Mouse (Mus musculus): Measurements from ENCODE around the gene Ufc1. TPM values are rescaled to one million over a fixed set of nuclear protein-coding genes. Genes with fewer than 3 reads are reported as not detected.

The Ufc1 gene
- 10 to 100 TPM; 48.0 to 48.5 TPM for total RNA-seq (2023)

DNA sequence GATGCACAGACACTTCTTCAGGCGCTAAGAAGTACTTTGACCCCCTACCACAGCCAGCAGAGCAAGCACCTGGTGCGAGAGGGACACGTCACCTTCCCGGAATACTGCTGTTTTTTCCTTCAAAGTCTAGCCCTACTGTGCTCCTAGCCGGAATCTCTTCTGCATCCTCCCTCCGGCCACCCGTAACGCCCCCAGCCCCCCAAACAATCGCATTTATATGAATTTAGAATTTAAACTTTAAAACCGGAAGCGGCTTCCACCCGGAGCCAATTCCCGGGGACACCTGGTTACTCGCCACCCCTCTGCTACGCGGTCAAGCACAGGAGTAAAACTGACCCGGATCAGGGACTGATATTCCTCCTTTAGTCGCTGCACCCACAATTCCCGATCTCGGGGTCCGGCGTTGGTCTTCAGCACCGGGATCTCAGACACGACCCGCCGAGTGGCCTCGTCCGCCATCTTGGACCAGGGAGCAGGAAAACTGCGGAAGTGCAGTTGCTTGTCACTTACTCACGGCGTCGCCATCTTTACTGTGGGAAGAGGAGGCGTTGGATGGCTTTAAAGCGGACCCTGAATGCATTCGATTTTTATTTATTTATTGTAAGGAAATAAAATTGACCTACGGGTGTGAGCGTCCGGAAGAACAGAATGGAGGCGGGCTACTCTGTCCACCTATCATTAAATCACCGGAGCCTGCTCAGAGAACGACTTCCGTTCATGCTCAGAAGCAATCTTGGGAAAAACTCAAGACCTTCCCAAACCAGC, at the start of gene Ufc1:
TSS of gene Ufc1 (minus strand) at position 727 of the 765 bp plus-strand sequence.

DNA sequence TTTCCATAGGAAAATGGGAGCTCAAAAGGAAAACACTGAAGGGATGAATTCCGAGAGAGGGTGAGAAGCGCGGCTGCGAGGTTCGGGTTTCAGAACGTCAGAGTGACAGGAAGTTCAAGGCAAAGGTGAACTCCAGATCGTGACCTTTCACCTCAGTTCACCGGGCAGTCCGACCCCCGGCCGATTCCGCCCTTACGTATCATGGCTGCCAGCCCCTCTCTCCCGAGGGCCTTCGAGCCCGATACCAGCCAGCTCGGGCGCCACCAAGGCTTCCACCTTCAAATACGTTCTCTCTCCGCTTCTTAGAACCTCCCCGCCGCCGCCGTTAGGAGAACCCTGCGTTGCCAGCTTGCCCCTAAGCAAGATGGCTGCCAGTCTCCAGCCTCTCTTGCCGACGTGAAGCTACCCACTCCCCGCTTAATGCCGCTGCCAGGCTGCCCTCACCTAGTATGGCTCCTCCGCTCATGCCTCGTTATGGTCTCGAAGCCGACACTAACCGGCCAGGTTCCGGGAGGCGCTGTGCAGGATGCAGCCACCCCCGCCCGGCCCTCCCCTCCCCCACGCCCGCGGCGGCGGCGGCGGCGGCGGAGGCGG, 34.1 kb upstream of the Ufc1 start, which contains the start of gene Dedd:
TSS of gene Dedd (plus strand) at position 307 of the 594 bp plus-strand sequence.

DNA sequence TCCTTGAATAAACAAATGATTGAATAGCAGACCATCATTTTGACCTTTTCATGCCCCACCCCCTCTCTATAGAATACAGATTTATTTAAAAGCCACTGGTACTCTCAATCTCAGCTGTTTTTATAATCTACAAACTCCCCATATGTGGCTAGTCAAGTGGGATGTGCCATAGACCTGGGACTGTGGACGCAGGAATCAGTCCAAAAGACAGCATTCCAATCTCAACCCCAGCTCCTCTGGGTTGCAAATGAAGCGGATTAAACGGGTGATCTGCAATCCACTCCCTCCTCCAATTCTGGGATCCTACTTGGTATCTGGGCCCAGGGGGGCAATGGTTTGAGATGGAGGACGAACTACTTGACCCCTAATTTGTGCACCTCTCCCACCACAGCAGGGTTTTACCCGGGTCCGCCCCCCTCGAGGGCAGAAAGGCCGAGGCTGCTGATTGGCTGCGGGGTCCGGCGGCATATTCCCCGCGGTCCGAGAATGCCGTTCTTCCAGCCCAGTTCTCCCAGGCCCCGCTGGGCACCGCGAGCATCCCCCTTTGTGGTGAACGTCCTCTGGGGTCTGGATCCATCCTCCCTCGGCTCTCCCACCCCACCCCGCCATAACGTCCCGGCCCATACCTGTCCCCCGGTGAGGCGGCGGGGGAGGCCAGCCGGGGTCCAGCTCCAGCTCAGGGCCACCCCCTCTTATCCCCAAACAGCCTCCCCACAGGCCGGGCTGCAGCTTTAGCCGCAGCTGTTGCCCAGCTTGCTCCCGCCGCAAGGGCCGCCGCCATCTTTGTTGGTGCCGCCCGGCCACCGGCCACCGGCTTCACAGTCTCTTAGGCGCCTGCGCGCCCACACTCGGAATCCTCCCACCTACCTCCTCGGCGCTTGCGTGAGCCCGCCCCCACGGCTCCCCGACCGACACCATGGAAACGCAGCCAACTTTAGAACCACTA, 7.4 kb downstream of the Ufc1 start, which contains the start of gene Usp21:
TSS of gene Usp21 (minus strand) at position 856 of the 946 bp plus-strand sequence.

DNA sequence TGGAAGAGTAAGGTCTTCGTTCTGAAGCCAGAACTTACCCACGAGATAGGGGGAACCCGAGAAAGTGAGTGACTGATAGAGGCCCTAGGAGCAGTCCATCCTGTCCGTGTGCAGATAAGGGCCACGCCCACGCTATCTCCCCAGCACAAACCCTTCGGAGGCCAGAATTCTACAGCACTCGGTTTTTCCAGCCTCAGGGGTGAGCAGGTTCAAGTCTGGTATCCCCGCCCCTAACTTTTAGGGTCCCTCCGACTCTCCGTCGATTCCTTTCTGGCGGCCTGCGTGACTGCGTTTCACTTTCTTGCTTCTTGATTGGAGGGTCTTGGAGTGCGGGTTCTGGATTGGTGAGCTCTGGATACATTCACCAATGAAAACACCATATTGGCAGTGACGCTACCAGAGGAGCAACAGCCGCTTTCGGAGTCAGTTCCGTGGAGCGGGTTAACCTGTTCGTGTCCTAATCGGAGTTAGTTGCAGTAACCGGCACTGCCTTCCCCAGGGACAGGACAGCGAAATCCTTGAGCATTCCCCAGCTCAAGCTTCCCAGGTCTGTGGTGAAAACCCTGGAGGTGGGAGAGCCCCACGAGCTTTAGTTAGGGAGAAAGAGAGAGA, 13.8 kb downstream of the Ufc1 start, which contains the start of gene Ppox:
TSS of gene Ppox (minus strand) at position 271 of the 612 bp plus-strand sequence.

DNA sequence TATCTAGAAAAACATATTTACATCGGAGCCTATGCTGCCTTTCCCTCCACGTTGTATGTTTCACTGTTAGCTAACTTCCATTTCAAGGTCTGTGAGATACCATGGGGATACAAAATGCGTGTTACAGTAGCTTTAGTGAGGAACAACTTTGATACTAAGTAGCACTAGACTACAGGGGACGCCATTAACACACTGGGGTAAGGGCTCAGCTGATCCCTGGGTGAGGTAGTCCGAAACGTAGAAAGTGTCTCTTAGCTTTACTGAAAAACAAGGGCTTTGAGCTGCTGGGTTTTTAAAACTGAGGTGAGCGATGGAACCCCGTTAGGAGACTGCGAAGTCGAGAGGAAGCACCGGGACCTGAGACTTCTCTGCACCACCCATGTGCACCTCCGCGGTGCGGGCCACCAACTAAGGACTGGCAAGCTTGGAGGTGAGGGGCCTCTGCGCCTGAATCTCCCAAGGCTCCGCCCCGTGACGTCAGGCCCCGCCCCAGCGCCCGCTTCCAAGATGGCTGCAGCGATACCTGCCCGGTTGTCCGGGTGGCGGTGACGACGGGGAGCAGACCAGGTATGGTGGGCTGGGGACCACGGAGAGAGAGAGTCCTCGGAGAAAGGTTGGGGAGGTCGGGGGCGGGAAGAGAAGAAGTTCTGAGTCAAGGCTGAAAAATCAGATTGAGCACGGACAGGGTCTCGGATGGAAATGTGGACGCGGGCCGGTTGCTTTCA, 24.8 kb downstream of the Ufc1 start, which contains the start of gene B4galt3:
TSS of gene B4galt3 (plus strand) at position 481 of the 725 bp plus-strand sequence.

DNA sequence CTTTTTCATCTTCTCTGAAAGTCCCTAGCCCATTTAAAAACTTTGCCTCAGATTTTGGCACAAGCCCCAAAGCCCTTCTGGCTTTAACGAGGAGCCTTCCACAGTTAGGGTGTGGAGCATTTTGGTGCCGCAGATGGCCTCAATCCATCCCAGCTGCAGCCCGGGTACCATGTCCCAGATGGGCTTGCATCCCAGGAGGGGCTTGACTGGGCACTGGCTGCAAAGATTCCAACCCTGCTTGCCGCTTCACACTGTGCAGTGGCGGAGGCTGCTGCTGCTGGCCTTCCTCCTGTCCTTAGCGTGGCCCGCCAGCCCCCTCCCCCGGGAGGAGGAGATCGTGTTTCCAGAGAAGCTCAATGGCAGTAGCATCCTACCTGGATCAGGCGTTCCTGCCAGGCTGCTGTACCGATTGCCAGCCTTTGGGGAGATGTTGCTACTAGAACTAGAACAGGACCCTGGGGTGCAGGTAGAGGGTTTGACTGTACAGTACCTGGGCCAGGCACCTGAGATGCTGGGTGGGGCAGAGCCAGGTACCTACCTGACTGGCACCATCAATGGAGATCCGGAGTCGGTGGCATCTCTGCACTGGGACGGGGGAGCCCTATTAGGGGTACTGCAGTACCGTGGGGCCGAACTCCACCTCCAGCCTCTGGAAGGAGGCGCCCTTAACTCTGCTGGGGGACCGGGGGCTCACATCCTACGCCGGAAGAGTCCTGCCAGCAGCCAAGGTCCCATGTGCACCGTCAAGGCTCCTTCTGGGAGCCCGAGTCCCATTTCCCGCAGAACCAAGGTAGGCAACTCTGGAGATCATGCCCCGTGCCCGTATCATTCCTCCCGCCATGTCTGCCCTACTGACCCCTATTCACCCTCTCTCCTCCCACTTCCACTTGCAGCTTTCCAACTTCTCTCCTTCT, 43.9 kb downstream of the Ufc1 start, which contains the start of gene Ndufs2:
TSS of gene Ndufs2 (minus strand) at position 709 of the 914 bp plus-strand sequence.

DNA sequence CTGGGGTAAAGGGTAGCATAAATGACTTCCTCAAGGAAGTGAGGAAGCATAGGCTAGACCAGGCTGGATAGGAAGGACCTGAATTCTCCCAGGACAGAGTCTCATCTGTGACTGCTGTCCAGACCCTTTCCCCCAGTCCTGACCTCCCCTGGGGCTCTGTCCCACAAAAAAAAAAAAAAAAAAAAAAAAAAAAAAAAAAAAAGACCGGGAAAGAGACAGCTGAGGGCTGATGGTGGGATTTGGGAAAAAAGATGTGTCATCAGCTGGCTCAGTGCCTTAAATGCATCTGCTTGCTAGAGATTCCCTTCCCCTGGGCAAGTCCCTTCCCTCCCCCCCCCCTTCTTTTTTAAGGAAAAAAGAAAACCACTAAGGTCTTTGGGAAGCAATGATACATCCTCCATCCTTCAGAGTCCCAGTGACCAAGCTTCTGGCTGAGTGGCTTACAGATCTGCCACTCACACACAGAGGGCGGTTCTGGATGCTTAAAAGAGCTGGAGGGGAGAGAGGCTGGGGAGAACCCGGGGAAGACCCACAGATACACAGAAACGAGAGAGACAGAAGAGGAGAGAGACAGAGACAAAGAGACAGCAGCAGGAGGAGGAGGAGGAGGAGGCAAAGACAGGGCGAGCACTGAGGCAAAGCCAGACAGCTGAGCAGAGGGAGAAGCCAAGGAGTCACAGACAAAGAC, 44.8 kb downstream of the Ufc1 start, which contains the start of gene Adamts4:
TSS of gene Adamts4 (plus strand) at position 509 of the 688 bp plus-strand sequence.

Other genes starting within 250 kb of the Ufc1 start
- gene Fcgr3, start 230.1 kb downstream of the Ufc1 start, total RNA-seq (2023), result 1 to 10 TPM; 1.6 to 2.6 TPM
- not detected for gene Cfap126, start 181.1 kb downstream of the Ufc1 start, total RNA-seq (2023)
- 100 to 1,000 TPM; 106 to 111 TPM for gene Sdhc, start 144.4 kb downstream of the Ufc1 start, total RNA-seq (2023)
- gene Mpz, start 144.3 kb downstream of the Ufc1 start, total RNA-seq (2023), result not detected
- gene Pcp4l1, start 98.8 kb downstream of the Ufc1 start, total RNA-seq (2023), result not detected
- gene Nr1i3, start 81.1 kb downstream of the Ufc1 start, total RNA-seq (2023), result not detected
- gene Tomm40l, start 72.5 kb downstream of the Ufc1 start, total RNA-seq (2023), result 10 to 100 TPM; 25.7 to 28.9 TPM
- not detected for gene Apoa2, start 70.0 kb downstream of the Ufc1 start, total RNA-seq (2023)
- 1 to 10 TPM; 7.7 to 8.1 TPM for gene Fcer1g, start 60.7 kb downstream of the Ufc1 start, total RNA-seq (2023)
- under 1 TPM in 1 of 2 experiments, not detected in 1; 0.12 TPM for gene Adamts4, start 44.6 kb downstream of the Ufc1 start, total RNA-seq (2023)
- gene Ndufs2, start 43.6 kb downstream of the Ufc1 start, total RNA-seq (2023), result 100 to 1,000 TPM; 121 to 130 TPM
- 10 to 100 TPM; 79.2 to 92.2 TPM for gene B4galt3, start 24.7 kb downstream of the Ufc1 start, total RNA-seq (2023)
- 10 to 100 TPM; 51.6 to 65.3 TPM for gene Ppox, start 13.8 kb downstream of the Ufc1 start, total RNA-seq (2023)
- gene Usp21, start 7.0 kb downstream of the Ufc1 start, total RNA-seq (2023), result 10 to 100 TPM; 53.0 to 56.2 TPM
- 10 to 100 TPM; 32.7 to 39.0 TPM for gene Dedd, start 34.1 kb upstream of the Ufc1 start, total RNA-seq (2023)
- 10 to 100 TPM; 23.7 to 25.1 TPM for gene Nit1, start 50.6 kb upstream of the Ufc1 start, total RNA-seq (2023)
- gene Pfdn2, start 50.6 kb upstream of the Ufc1 start, total RNA-seq (2023), result 10 to 100 TPM; 66.7 to 68.1 TPM
- gene Klhdc9, start 65.8 kb upstream of the Ufc1 start, total RNA-seq (2023), result under 1 TPM; 0.36 to 0.47 TPM
- gene Nectin4, start 75.1 kb upstream of the Ufc1 start, total RNA-seq (2023), result not detected
- 100 to 1,000 TPM; 224 to 247 TPM for gene Arhgap30, start 93.9 kb upstream of the Ufc1 start, total RNA-seq (2023)
- gene Usf1, start 116.3 kb upstream of the Ufc1 start, total RNA-seq (2023), result 100 to 1,000 TPM in 1 of 2 experiments, 10 to 100 TPM in 1; 99.1 to 103 TPM
- gene Tstd1, start 123.8 kb upstream of the Ufc1 start, total RNA-seq (2023), result 1 to 10 TPM; 6.0 to 8.0 TPM
- under 1 TPM in 1 of 2 experiments, not detected in 1; 0.92 TPM for gene F11r, start 142.5 kb upstream of the Ufc1 start, total RNA-seq (2023)
- gene Alyref2, start 208.5 kb upstream of the Ufc1 start, total RNA-seq (2023), result 1 to 10 TPM; 6.1 to 6.6 TPM
- gene Itln1, start 240.3 kb upstream of the Ufc1 start, total RNA-seq (2023), result not detected